Mouse (Mus musculus): ENCODE measurements at regions not wholly inside any gene's neighbourhood (a gene's known extent, or its start where the extent isn't known, plus 50 kb on each side); places are given as distances from the start of the nearest gene placed in this dataset.
"Not testable (repeated sequence)": the region's sequence is repeated elsewhere in the genome, so short reads cannot be mapped to it uniquely, and the experiment has no call there.

- 80% methylated on average over 1 of the region's 1 CpGs for WGBS
- Histone ChIP-seq H3K4me1 (replicated peaks; ENCODE audit: control insufficient read depth, insufficient read depth, low read length) (no peaks in the 10 kb centered on the region), H3K27me3 (ENCODE audit: control insufficient read depth, insufficient read depth, low read length) (no peaks in the 10 kb centered on the region)
Measured at GRCm38 (mm10) chr3:78586639-78587038, 699.7 kb downstream of the Rapgef2 start.

DNA sequence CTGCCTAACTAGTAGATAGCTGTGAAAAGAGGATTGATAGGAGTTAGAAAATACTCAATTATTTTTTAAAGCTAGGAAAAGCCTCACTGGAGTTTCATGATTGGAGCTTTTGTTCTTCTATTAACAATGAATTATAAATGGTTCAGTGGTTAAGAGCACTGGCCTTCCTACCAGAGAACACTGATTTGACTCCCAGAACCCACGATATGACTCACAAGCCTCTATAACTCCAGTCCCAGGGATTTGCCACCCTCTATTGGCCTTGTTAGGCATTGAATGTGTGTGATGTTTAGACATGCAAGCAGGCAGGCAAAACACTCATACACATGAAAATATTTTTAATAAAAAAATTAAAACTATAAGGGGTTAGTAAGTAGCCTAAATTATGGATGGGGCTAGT lies 704.4 kb downstream of the Rapgef2 start:
- no peak overlapping the region for H3K4me3 ChIP-seq (ENCODE audit: low read depth, low read length)
- H3K4me1 ChIP-seq (replicated peaks; ENCODE audit: control insufficient read depth, insufficient read depth, low read length) = no peaks in the 10 kb centered on the region
- H3K9ac ChIP-seq (ENCODE audit: low read length) = no peak overlapping the region
- no peak for DNase-seq (ENCODE audit: low spot score)
- no peak overlapping the region for H3K4me2 ChIP-seq (ENCODE audit: low read depth, low read length, severe bottlenecking)
- no peaks in the 10 kb centered on the region for H3K36me3 ChIP-seq (ENCODE audit: control insufficient read depth, insufficient read depth, low read length)
- H3K9me3 ChIP-seq (ENCODE audit: control insufficient read depth, low read length) = no peaks in the 10 kb centered on the region
- ATAC-seq (replicated peaks; ENCODE audit: low FRiP score) = peak; percentile 59
- 19% methylated on average over 1 of the region's 1 CpGs for WGBS
- H3K27ac ChIP-seq (ENCODE audit: low read depth, low read length) = no peak overlapping the region
- H3K27me3 ChIP-seq (ENCODE audit: control insufficient read depth, insufficient read depth, low read length) = no peaks in the 10 kb centered on the region

More at GRCm38 (mm10) chr3:78586639-78587038, 699.7 kb downstream of the Rapgef2 start:
- no peak for DNase-seq (ENCODE audit: low spot score)
- H3K9ac ChIP-seq (ENCODE audit: low read length) = no peak overlapping the region
- no peak overlapping the region for H3K4me3 ChIP-seq (ENCODE audit: low read depth, low read length)
- H3K27ac ChIP-seq (ENCODE audit: low read depth, low read length) = no peak overlapping the region
- no peak overlapping the region for H3K4me2 ChIP-seq (ENCODE audit: low read depth, low read length, severe bottlenecking)
- H3K9me3 ChIP-seq (ENCODE audit: control insufficient read depth, low read length) = no peaks in the 10 kb centered on the region
- no peak for ATAC-seq (replicated peaks; ENCODE audit: low FRiP score)
- H3K36me3 ChIP-seq (ENCODE audit: control insufficient read depth, insufficient read depth, low read length) = no peaks in the 10 kb centered on the region

DNA sequence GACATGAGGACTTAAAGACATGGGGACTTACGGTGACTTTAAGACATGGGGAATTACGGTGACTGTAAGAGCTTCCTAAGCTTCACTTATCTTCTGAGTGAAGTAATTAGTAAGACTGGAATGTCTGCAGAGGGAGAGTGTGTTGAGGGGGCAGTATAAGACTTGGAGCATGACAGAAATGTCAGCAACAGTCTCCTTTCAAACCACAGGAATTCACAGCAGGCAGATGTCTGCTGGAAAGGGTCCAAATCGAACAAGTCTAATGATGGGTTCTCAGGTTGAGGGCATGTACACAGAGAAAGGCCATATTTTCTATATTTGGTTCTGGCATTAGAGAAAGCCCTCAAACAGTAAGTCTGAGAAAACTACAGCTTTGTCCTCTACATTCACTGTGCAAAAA lies 705.2 kb downstream of the Rapgef2 start:
- Histone ChIP-seq H3K27ac (ENCODE audit: low read depth, low read length) (no peak overlapping the region), H3K9ac (ENCODE audit: low read length) (no peak overlapping the region), H3K9me3 (ENCODE audit: control insufficient read depth, low read length) (no peaks in the 10 kb centered on the region), H3K36me3 (ENCODE audit: control insufficient read depth, insufficient read depth, low read length) (no peaks in the 10 kb centered on the region), H3K27me3 (ENCODE audit: control insufficient read depth, insufficient read depth, low read length) (no peaks in the 10 kb centered on the region), H3K4me3 (ENCODE audit: low read depth, low read length) (no peak overlapping the region), H3K4me1 (replicated peaks; ENCODE audit: control insufficient read depth, insufficient read depth, low read length) (no peaks in the 10 kb centered on the region), H3K4me2 (ENCODE audit: low read depth, low read length, severe bottlenecking) (no peak overlapping the region)
- ATAC-seq (replicated peaks; ENCODE audit: low FRiP score) (peak; percentile 31; the same call in 1 of the 2 replicates), DNase-seq (ENCODE audit: low spot score) (no peak)
- WGBS = 63% methylated on average over 3 of the region's 3 CpGs

GRCm38 (mm10) chr3:78575667-78576464 lies 710.5 kb downstream of the Rapgef2 start:
- no peak overlapping the region for H3K4me3 ChIP-seq (ENCODE audit: low read depth, low read length)
- no peak for DNase-seq (ENCODE audit: low spot score)
- H3K4me1 ChIP-seq (replicated peaks; ENCODE audit: control insufficient read depth, insufficient read depth, low read length) = no peaks in the 10 kb centered on the region
- H3K27me3 ChIP-seq (ENCODE audit: control insufficient read depth, insufficient read depth, low read length) = no peaks in the 10 kb centered on the region
- H3K27ac ChIP-seq (ENCODE audit: low read depth, low read length) = no peak overlapping the region
- no peak for ATAC-seq (replicated peaks; ENCODE audit: low FRiP score)
- 38% methylated on average over 2 of the region's 2 CpGs for WGBS
- no peak overlapping the region for H3K9ac ChIP-seq (ENCODE audit: low read length)
- H3K4me2 ChIP-seq (ENCODE audit: low read depth, low read length, severe bottlenecking) = no peak overlapping the region
- H3K36me3 ChIP-seq (ENCODE audit: control insufficient read depth, insufficient read depth, low read length) = no peaks in the 10 kb centered on the region
- H3K9me3 ChIP-seq (ENCODE audit: control insufficient read depth, low read length) = no peaks in the 10 kb centered on the region

DNA sequence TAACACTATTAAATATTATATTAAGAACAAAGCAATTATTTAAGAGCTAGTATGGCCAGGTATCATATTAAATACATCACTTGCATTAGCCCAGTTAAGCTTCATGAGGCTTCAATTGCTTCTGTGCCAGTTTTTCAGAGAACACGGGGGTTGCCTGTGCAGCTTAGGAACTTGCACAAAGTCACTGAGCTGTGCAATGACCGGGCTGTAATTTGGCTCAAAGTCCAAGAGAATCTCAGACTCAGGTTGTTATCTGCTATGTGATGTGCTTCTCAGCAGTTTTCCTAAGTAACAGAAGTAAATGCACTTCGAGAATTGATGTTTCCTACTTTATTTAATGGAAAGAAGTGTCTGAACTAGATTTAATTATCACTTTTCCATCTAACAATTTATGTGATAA lies 711.5 kb downstream of the Rapgef2 start:
- H3K27ac ChIP-seq (ENCODE audit: low read depth, low read length) = no peak overlapping the region
- H3K4me2 ChIP-seq (ENCODE audit: low read depth, low read length, severe bottlenecking) = no peak overlapping the region
- no peaks in the 10 kb centered on the region for H3K4me1 ChIP-seq (replicated peaks; ENCODE audit: control insufficient read depth, insufficient read depth, low read length)
- ATAC-seq (replicated peaks; ENCODE audit: low FRiP score) (no peak), DNase-seq (ENCODE audit: low spot score) (no peak)
- no peaks in the 10 kb centered on the region for H3K9me3 ChIP-seq (ENCODE audit: control insufficient read depth, low read length)
- H3K4me3 ChIP-seq (ENCODE audit: low read depth, low read length) = no peak overlapping the region
- no peaks in the 10 kb centered on the region for H3K36me3 ChIP-seq (ENCODE audit: control insufficient read depth, insufficient read depth, low read length)
- no peak overlapping the region for H3K9ac ChIP-seq (ENCODE audit: low read length)
- WGBS = 72% methylated on average over 3 of the region's 3 CpGs
- no peaks in the 10 kb centered on the region for H3K27me3 ChIP-seq (ENCODE audit: control insufficient read depth, insufficient read depth, low read length)

DNA sequence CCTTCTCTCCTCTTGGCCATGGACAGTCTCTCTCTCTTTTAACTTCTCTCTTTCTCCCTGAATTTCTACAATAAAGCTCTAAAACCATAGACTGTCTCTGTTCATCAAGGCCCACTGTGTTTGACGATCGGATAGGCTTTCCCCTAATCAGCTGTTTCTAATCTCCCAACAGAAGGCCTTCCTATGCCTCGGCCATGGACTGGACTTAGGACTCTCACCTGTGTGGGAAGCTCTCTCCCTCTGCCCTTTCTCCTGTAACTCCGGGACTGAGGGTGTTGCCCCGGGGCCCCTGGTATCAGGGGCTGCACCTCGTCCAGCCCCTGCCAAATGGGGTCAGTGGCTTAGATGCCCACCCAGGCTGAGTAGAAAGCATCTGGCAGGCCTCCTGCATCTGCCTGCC lies 713.0 kb downstream of the Rapgef2 start:
- 86% methylated on average over 6 of the region's 6 CpGs for WGBS
- H3K4me2 ChIP-seq (ENCODE audit: low read depth, low read length, severe bottlenecking) = no peak overlapping the region
- no peaks in the 10 kb centered on the region for H3K27me3 ChIP-seq (ENCODE audit: control insufficient read depth, insufficient read depth, low read length)
- no peak overlapping the region for H3K4me3 ChIP-seq (ENCODE audit: low read depth, low read length)
- DNase-seq (ENCODE audit: low spot score) = no peak
- no peak overlapping the region for H3K27ac ChIP-seq (ENCODE audit: low read depth, low read length)
- H3K36me3 ChIP-seq (ENCODE audit: control insufficient read depth, insufficient read depth, low read length) = no peaks in the 10 kb centered on the region
- H3K4me1 ChIP-seq (replicated peaks; ENCODE audit: control insufficient read depth, insufficient read depth, low read length) = no peaks in the 10 kb centered on the region
- H3K9ac ChIP-seq (ENCODE audit: low read length) = no peak overlapping the region
- no peak for ATAC-seq (replicated peaks; ENCODE audit: low FRiP score)
- no peaks in the 10 kb centered on the region for H3K9me3 ChIP-seq (ENCODE audit: control insufficient read depth, low read length)

- H3K27me3 ChIP-seq (ENCODE audit: control insufficient read depth, insufficient read depth, low read length); H3K9me3 ChIP-seq (ENCODE audit: control insufficient read depth, low read length); H3K4me1 ChIP-seq (replicated peaks; ENCODE audit: control insufficient read depth, insufficient read depth, low read length); H3K9ac ChIP-seq (ENCODE audit: low read length); H3K4me3 ChIP-seq (ENCODE audit: low read depth, low read length); ATAC-seq (replicated peaks; ENCODE audit: low FRiP score); DNase-seq (ENCODE audit: low spot score); H3K4me2 ChIP-seq (ENCODE audit: low read depth, low read length, severe bottlenecking); H3K36me3 ChIP-seq (ENCODE audit: control insufficient read depth, insufficient read depth, low read length); H3K27ac ChIP-seq (ENCODE audit: low read depth, low read length): not testable (repeated sequence)
Measured at GRCm38 (mm10) chr3:78564926-78565325, 721.4 kb downstream of the Rapgef2 start.

All from forebrain, embryonic 11.5 days (tissue).